Mouse (Mus musculus) kidney, adult 18-20 months (tissue): ENCODE results near the gene Oaz3.

Experiments
- DNase-seq: peaks from one replicate; pipeline ENCODE4 v3.0.0; 2021

Oaz3 gene

DNA sequence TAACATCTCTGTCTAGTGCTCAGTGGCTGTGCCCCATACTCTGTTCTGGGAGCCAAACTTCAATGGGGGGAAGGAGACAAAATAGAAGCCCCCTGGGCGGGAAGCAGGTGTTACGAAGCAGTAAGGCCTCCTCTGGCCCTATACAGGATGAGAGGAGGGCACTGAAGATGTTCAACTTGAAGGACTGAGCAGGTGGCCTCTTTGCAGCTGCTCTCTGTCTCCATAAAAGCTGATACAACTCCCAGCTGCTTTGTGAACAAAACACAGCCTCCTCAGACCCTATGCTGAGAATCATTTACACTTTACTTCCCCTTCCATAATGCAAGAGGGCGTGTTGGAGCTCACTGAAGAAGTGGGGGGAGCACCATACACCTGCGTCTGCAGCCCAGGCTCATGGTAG, 57.0 kb downstream of the Oaz3 start:
- no peak for DNase-seq

DNA sequence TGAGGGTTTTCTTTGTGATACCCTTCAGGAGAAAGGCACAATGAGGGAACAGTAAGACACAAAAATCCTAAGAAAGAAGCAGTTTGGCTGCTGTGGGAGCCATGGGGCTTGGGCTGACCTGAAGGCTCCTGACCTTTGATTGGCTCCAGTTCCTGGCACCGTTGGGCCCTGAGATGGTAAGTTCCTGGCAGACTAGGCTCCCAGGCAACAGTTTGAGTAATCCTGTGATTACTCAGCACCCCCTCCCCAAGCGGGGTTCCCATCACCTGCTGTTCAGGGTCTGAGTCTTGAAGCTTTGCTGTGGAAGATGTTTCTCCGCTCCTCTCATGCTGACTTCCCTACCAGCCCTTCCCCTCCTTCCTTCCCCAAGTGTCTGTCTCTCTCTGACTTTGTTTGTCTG, 60.2 kb downstream of the Oaz3 start:
- DNase-seq, result no peak
